Mouse (Mus musculus) embryonic facial prominence, embryonic 11.5 days (tissue): ENCODE data around the gene Dyrk4. TPM values are rescaled to one million over a fixed set of nuclear protein-coding genes. Genes with fewer than 3 reads are reported as not detected.

Source experiments
- ATAC-seq: fragments of 200-750 bp; cut with Nextera tagmentation; replicated peaks from 2 replicates; pipeline ENCODE4 v1.8.0; 2017; ENCODE audit warnings: low read depth; ENCODE audit not compliant: insufficient number of reproducible peaks, low FRiP score, low TSS enrichment
- DNase-seq: peaks from one replicate; pipeline ENCODE4 v3.0.0-alpha.2; 2015; ENCODE audit warnings: low spot score
- H3K27ac ChIP-seq: fragments of 300-500 bp; sonication (generic); replicated peaks from 2 replicates; pipeline ENCODE4 v1.5.1; 2014; ENCODE audit warnings: mild to moderate bottlenecking, low read depth, low read length, control low read depth
- H3K27me3 ChIP-seq: fragments of 300-500 bp; sonication (generic); 2 replicates; pipeline ENCODE4 v1.6.1; 2014; ENCODE audit warnings: mild to moderate bottlenecking, low read length, moderate library complexity, mixed read lengths; ENCODE audit not compliant: control insufficient read depth, insufficient read depth
- H3K36me3 ChIP-seq: fragments of 300-500 bp; sonication (generic); replicated peaks from 2 replicates; pipeline ENCODE4 v1.6.1; 2014; ENCODE audit warnings: low read depth, mild to moderate bottlenecking, low read length, moderate library complexity, mixed read lengths; ENCODE audit not compliant: control insufficient read depth, insufficient read depth
- H3K4me1 ChIP-seq: fragments of 300-500 bp; sonication (generic); 2 replicates; pipeline ENCODE4 v1.6.1; 2014; ENCODE audit warnings: low read length, mixed read lengths; ENCODE audit not compliant: control insufficient read depth, insufficient read depth
- H3K4me2 ChIP-seq: fragments of 300-500 bp; sonication (generic); 2 replicates; pipeline ENCODE4 v1.6.1; 2014; ENCODE audit warnings: low read depth, mild to moderate bottlenecking, control low read depth, low read length, moderate library complexity
- H3K4me3 ChIP-seq: fragments of 300-500 bp; sonication (generic); 2 replicates; pipeline ENCODE4 v1.5.1; 2014; ENCODE audit warnings: low read depth, low read length, control low read depth
- H3K9ac ChIP-seq: fragments of 300-500 bp; sonication (generic); replicated peaks from 2 replicates; pipeline ENCODE4 v1.6.1; 2014; ENCODE audit warnings: mild to moderate bottlenecking, control low read depth, low read length
- H3K9me3 ChIP-seq: fragments of 300-500 bp; sonication (generic); replicated peaks from 2 replicates; pipeline ENCODE4 v1.6.1; 2016; ENCODE audit warnings: mild to moderate bottlenecking, low read length, inconsistent platforms, mixed read lengths; ENCODE audit not compliant: control insufficient read depth
- WGBS: fragments of 180-500 bp; shearing (Covaris S2); extraction: QIAGEN DNeasy Blood & Tissue Kit; methylation state at CpG from one replicate; pipeline ENCODE4 v1.1.7; 2014; 5-methylcytosine and 5-hydroxymethylcytosine counted together
- polyA plus RNA-seq: library from polyadenylated mRNA; unstranded; fragments of >200 nt; fragmentation: Nextera tagmentation; extraction: Ambion mirVana; gene quantifications from 2 replicates; pipeline ENCODE4 v1.2.1, GENCODE M21; 2014

The Dyrk4 gene
- polyA plus RNA-seq, 1 experiment from 2014 or later, result 0.15 TPM

DNA sequence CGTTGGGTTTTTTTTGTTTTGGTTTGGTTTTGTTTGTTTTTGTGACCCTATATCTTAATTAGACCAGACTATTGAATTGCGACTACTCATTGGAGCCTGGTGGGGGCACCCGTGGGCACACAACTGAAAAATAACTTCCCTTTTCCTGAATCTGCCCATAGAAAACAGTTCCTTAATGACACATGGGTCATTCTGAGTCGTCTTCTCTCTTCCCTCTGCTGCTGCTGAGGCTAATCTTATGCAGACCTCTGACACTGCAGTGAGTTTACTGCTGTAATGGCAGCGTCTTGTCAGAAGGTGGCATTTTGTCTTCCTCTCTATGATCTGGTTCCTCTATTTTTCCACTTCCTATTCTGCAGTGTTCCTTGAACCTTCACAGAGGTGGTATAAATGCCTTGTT, 18.8 kb upstream of the Dyrk4 start:
- H3K4me3 ChIP-seq, result peak overlapping the region; percentile 74
- no peak for ATAC-seq
- DNase-seq, result peak; percentile 7
- WGBS, result 4% methylated on average over 5 of the region's 5 CpGs
- H3K4me2 ChIP-seq, result peak overlapping the region; percentile 55
- no peak overlapping the region for H3K9ac ChIP-seq
- H3K27ac ChIP-seq, result no peak overlapping the region
- no peaks in the 10 kb centered on the region for H3K4me1 ChIP-seq
- no peaks in the 10 kb centered on the region for H3K36me3 ChIP-seq
- no peaks in the 10 kb centered on the region for H3K27me3 ChIP-seq
- H3K9me3 ChIP-seq, result no peaks in the 10 kb centered on the region

DNA sequence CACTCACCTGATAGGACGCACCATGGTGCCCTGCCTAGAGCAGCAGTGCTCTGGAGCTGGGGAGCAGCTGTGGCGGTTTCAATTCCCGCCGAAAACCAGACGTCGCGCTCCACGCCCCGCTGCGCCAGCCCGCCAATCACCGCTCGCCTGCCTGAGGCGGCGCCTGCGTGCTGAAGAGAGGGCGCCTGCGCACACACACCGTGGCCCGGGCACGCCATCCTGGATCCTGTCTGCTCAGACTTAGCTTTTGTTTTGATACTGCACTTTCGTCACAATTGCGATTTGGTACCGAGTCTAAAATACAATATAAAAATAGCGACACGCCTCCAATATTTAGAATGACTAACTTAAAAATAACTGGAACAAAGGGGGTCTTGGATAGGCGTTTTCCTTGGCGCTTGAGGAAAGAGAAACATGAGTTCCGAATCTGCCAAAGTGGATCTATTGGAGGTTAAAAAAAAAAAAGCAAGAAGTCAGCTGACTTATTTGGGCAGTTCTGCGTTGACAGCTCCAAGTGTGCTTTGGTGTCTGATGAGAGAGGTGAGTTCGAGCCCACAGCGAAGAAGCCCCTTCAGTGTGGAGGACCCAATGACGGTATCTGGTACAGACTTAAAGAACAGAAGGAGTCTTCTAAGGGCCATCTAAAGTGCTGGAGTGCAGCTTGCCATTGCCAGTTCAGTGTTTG, 18.0 kb upstream of the Dyrk4 start, which contains the start of the genes Rad51ap1 and D6Wsu163e:
Rad51ap1 (minus strand) TSS at position 101 of the 685 bp plus-strand sequence.
D6Wsu163e (plus strand) TSS at position 476 of the 685 bp plus-strand sequence.
- Histone ChIP-seq H3K4me2 (peak within 1 kb of the TSS; percentile 82), H3K4me3 (peak within 1 kb of the TSS; percentile 74), H3K4me1 (no peaks in the 10 kb centered on the region), H3K9ac (peak within 1 kb of the TSS; percentile 79), H3K27ac (no peak within 1 kb of the TSS; the same call in 1 of the 2 replicates), H3K9me3 (no peaks in the 10 kb centered on the region), H3K27me3 (no peaks in the 10 kb centered on the region), H3K36me3 (no peaks in the 10 kb centered on the region)
- ATAC-seq (peak; percentile 97), DNase-seq (peak; percentile 96)
- 0% methylated on average over 33 of the region's 33 CpGs for WGBS

GRCm38 (mm10) chr6:126938853-126939486, 17.3 kb upstream of the Dyrk4 start:
- H3K4me1 ChIP-seq, result no peaks in the 10 kb centered on the region
- no peaks in the 10 kb centered on the region for H3K9me3 ChIP-seq
- peak overlapping the region; percentile 79 for H3K9ac ChIP-seq
- H3K27ac ChIP-seq, result no peak overlapping the region
- H3K27me3 ChIP-seq, result no peaks in the 10 kb centered on the region
- DNase-seq (no peak), ATAC-seq (peak; percentile 44)
- H3K36me3 ChIP-seq, result no peaks in the 10 kb centered on the region
- peak overlapping the region; percentile 74 for H3K4me3 ChIP-seq
- peak overlapping the region; percentile 82 for H3K4me2 ChIP-seq
- WGBS, result under 1% methylated on average over 31 of the region's 31 CpGs

- ATAC-seq, result no peak
- Histone ChIP-seq H3K4me3 (peak overlapping the region; percentile 74; the same call in 1 of the 2 replicates), H3K4me1 (no peaks in the 10 kb centered on the region), H3K27me3 (no peaks in the 10 kb centered on the region), H3K9me3 (no peaks in the 10 kb centered on the region), H3K9ac (no peak overlapping the region), H3K27ac (no peak overlapping the region), H3K4me2 (peak overlapping the region; percentile 82), H3K36me3 (no peaks in the 10 kb centered on the region)
- DNase-seq, result peak; percentile 7
- 83% methylated on average over 2 of the region's 2 CpGs for WGBS
Measured at GRCm38 (mm10) chr6:126938047-126938446, 16.4 kb upstream of the Dyrk4 start.

DNA sequence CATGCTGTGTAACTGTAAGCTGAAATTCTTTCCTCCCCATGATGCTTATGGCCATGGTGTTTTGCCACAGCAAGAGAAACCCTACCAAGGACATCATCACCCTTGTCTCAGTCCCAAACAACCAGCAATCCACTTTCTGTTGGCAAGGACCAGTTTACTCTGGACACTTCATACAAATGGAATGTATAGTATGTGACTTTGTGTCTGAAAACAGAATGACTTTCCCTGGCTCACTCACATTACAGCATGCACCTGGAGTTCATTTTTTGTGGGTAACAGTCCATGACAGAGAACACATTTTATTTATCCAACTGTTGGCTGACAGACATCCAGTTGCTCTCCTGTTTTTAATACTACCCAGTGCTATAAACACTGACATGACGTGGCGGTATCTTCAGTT, 11.3 kb upstream of the Dyrk4 start:
- Histone ChIP-seq H3K27ac (no peak overlapping the region), H3K4me2 (no peak overlapping the region), H3K27me3 (no peaks in the 10 kb centered on the region), H3K9me3 (no peaks in the 10 kb centered on the region), H3K36me3 (no peaks in the 10 kb centered on the region; the same call in 1 of the 2 replicates), H3K4me3 (no peak overlapping the region), H3K9ac (no peak overlapping the region), H3K4me1 (no peaks in the 10 kb centered on the region)
- ATAC-seq (no peak), DNase-seq (no peak)
- WGBS, result 92% methylated on average over 2 of the region's 2 CpGs

- no peak overlapping the region for H3K4me3 ChIP-seq
- DNase-seq, result no peak
- no peaks in the 10 kb centered on the region for H3K27me3 ChIP-seq
- H3K4me1 ChIP-seq, result no peaks in the 10 kb centered on the region
- no peaks in the 10 kb centered on the region for H3K36me3 ChIP-seq
- no peak for ATAC-seq
- no peaks in the 10 kb centered on the region for H3K9me3 ChIP-seq
- no peak overlapping the region for H3K27ac ChIP-seq
- H3K4me2 ChIP-seq, result no peak overlapping the region
- WGBS, result 81% methylated on average over 5 of the region's 5 CpGs
- no peak overlapping the region for H3K9ac ChIP-seq
Measured at GRCm38 (mm10) chr6:126914928-126915327, 6.7 kb downstream of the Dyrk4 start.

DNA sequence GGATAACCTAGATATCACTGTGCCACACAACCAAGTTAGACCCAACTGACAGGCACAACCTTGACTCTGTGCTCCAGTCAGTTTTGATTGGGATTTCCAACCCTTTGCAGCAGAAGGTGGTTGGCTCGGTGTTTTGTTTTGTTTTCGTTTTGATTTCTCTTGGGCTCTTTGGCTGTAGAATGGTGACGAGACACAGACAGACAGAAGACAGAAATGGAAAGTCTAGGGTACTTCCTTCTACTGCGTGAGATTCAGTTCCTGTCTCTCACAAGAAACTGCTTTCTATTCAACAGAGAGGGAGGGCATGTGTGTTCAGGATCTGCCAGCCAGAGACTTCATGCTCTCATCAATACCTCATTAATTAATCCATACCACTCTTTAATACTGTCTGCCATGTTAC, 10.9 kb downstream of the Dyrk4 start:
- H3K27ac ChIP-seq, result no peak overlapping the region
- no peak for DNase-seq
- H3K4me3 ChIP-seq, result no peak overlapping the region
- no peaks in the 10 kb centered on the region for H3K36me3 ChIP-seq
- H3K4me1 ChIP-seq, result no peaks in the 10 kb centered on the region
- 71% methylated on average over 4 of the region's 4 CpGs for WGBS
- no peaks in the 10 kb centered on the region for H3K9me3 ChIP-seq
- no peaks in the 10 kb centered on the region for H3K27me3 ChIP-seq
- no peak overlapping the region for H3K4me2 ChIP-seq
- no peak for ATAC-seq
- H3K9ac ChIP-seq, result no peak overlapping the region

DNA sequence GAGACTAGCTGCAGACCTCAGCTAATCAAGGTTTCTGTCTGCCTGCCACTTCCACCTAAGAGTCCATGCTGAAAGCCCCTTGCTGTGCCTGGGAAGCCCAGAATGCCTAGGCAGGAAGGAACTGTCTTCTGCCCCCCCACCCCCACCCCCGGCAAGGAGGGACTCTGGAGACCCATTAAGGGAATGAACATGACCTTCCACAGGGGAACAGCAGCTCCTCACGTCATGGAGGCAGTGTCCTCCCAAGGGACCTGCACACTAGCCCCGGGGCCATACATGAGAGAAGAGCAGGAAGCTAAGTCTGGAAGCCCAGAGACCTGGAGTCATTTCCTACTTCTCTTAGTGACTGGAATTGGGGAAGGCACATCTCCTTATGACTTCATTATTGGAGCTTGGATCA, 13.8 kb downstream of the Dyrk4 start:
- Histone ChIP-seq H3K4me2 (no peak overlapping the region), H3K4me3 (no peak overlapping the region), H3K27ac (no peak overlapping the region), H3K27me3 (no peaks in the 10 kb centered on the region), H3K4me1 (no peaks in the 10 kb centered on the region), H3K36me3 (no peaks in the 10 kb centered on the region), H3K9ac (no peak overlapping the region), H3K9me3 (no peaks in the 10 kb centered on the region)
- ATAC-seq (no peak), DNase-seq (no peak)
- WGBS, result 51% methylated on average over 3 of the region's 3 CpGs
